Mouse (Mus musculus) kidney, adult 18-20 months (tissue): ENCODE data around the gene Cmss1.

Source experiments
- DNase-seq: peaks from one replicate; pipeline ENCODE4 v3.0.0; 2021

The Cmss1 gene

DNA sequence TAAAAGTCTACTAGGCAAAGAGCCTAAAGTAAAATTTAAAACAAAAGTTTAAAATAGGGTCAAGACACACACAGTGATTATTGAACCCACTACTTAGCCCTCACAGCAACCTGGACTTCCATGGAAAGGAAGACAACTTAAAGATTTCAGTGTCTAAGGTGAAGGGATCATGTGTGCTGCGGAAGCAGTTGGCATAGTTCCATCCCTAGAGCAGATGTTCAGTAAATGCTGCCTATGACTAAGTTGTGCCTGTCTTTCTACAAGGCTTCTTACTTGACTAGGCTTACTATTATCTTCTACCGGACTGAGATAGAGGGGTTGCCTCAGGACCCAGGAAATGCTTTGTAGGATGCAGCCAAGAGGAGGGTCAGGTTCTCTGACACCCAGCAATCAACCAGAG lies 50.4 kb downstream of the Cmss1 start:
- DNase-seq, result no peak

- no peak for DNase-seq
These were observed 51.0 kb downstream of the Cmss1 start for GRCm38 (mm10) chr16:57555667-57556066.

DNA sequence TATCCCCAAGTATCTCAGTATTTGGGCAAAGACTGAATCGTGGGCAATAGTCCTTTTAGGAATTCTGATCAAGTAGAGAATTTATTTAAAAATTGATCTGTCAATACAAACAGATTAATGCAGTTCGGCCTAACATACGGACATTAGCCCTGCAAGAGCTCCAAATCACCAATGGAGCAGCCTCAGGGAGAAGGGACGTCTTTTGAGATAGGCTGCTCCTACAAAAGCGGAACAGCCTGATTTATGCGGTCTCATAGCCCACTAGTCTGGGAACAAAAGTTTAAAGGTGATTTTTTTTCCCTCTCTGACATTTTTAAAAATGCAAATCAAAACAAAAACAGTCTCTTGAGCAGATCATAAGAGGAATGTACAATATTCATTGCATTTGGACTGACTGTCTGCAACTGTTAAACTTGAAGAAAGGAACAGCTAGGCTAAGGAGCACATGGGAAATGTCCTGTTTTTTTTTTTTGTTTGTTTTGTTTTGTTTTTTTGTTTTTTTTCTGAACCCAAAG lies 51.7 kb downstream of the Cmss1 start:
- no peak for DNase-seq

DNA sequence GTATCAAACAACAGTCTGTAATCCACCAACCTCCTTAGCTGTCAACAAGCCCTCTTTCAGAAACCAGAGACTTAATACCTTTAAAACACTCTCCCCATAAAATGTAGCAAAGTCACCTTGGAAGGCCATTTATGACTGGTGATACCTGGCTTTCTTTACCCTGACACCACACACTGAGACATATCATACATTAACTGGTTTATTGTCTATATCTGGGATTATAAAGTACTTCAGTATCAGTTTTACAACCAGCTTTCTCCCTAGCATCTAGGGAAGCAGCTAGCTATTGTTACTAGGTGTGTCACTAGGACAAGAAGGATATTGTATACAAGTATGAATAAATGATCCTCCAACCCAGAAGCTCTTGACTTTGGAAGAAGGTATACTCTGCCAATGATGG lies 53.4 kb downstream of the Cmss1 start:
- DNase-seq, result no peak

DNA sequence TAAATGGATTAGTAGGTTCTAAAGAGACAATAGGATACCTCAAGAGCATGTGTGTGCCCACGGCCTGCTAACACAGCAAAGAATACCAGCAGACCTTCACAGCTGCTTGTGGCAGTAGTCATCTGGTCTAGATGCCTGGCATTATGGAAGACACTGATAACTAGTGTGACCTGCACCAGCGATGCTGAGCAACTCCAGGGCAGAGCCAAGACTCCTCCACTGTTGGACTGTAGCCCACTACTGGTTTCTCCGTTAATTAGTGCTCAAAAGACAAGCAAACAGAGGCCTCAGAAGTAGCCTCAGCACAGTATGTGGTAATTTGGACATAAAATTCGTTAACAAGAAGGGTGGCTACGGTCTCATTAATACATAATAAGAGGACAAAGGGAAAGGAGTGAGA lies 54.0 kb downstream of the Cmss1 start:
- DNase-seq, result no peak

GRCm38 (mm10) chr16:57551617-57552016 lies 55.0 kb downstream of the Cmss1 start:
- no peak for DNase-seq

DNA sequence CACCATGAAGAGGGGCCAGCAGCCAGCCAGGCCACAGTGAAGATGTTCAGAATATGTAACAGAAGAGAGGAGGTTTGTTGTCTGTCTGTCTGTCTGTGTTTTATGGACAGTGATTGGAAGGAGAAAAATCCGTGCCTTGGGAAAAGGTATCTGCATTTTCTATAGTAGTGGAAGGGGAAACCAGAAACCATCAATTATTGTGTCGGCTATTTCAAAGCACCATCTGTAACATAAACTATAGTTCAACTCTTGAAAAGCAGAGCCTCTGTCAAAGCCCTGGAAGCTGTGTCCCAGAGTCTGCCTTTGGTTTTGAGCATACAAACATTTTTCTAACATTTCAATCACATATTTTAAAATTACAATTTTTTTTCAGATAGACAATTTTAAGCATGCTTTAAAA lies 55.8 kb downstream of the Cmss1 start:
- no peak for DNase-seq

GRCm38 (mm10) chr16:57550088-57550487 lies 56.6 kb downstream of the Cmss1 start:
- DNase-seq, result no peak

DNA sequence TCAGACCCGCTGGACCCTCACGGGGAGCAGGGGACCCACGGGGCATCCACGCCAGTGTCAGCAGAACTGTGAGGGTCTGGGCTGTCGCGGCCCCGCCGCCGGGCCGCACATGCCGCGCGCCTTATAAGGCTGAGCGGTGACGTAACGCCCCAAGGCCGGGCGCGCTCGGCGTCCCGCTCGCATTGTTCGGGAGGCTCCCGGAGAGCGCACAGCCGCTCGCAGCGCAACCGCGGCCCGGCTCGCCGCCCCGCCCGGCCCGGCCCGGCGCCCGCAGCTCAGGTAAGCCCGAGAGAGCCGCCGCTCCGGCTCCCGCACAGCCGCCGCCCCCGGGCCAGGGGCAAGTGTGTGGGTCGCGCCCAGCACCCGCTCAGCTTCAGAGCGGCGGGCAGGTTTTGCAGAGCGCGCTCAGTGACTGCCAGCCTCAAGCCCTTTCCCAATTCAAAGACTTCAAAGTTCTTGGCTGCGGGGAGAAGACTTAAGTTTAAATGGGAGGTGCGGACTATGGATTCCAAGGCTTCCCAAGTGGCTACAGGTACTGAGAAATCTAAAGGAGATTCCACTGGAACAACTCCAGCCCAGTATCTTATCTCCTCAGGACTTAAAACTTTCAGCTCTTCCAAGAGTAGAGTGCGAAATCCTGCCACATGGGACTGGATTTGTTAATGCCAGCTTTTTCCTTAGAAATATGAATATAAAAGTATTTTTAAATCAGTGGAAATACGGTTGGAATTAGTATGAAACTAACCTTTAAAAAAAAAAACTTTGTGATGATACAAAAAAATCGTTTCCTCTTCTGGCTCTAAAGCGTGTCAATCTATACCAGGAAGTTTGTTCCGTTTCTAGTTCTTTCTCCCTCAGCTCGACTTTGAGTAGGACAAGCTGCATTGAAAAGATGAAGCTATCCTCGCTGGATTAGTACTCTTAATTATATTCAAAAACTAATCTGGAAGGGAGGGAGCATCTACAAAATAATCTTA lies 57.3 kb downstream of the Cmss1 start:
- DNase-seq, result peak; percentile 80

DNA sequence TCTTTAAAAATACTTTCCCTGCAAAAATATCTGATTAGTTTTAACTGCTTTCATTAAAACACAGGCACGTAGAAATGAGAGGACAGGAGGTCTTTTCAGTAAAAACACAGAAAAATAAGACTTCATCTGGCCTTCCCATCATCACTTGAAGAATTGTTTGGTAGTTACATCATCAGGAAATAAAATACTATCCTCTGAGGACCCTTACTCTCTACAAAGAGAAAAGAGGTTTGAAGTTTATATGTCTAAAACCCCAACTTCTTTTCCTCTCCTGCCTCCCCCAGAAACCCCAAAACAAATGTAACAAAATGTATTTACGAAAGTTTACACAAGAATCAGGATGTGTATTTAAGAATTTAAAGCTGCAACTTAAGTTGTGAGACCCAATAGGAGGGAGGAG lies 58.1 kb downstream of the Cmss1 start:
- no peak for DNase-seq

GRCm38 (mm10) chr16:57546355-57546754 lies 60.3 kb downstream of the Cmss1 start:
- DNase-seq, result no peak

DNA sequence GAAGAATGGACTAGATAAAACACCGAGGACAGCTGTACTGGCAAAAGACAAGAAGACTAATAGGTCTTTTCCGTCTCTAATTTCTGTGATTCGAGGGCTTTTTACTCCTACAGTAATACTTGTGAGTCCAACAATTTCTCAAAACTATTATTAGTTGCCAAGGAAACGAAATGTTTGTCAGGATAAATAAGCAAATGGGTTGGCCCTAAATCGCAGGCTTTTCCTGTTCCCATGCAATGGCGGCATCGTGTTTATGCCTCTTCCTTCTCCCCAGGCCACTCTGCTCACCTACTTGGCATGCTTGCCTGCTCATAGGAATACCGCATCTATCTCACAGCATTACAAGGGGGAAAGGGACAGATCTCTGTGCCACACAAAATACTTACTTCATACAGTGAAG lies 62.2 kb downstream of the Cmss1 start:
- DNase-seq, result no peak

DNA sequence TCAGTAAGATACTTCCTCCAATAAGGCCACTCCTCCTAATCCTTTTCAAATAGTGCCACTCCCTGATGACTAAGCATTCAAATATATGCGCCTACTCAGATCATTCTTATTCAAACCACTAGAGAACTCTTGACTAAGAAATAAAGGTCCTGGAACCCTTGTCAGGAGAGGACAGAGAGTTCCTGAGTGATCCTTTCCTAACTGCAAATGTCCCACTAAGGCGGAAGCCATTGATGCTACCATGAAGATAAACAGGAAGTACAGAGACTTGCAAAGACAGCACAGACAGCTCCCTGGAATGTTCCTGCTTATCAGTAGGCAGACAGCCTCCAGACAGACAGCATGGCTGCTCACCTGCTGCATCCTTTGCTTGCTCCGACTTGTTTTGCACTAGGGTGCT lies 63.4 kb downstream of the Cmss1 start:
- no peak for DNase-seq

DNA sequence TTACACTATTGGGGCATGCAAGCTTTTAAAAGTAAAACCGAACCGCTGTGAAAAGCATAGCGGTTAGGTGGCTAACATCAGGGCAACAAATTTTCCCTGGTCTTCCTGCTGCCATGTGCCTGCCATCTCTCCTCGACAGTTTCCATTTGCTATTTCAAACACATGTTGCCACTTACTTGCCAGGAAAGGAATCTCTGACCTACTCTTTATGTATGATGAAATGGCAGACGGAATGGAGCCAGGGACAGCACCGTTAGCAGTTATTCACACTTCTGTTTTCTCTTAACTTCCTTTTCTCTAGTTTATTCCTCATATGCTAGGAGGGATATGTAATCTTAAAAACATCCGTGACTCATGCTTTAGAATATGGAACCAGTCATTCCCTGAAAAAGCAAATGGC lies 70.2 kb downstream of the Cmss1 start:
- no peak for DNase-seq

GRCm38 (mm10) chr16:57534811-57535210 lies 71.9 kb downstream of the Cmss1 start:
- no peak for DNase-seq

GRCm38 (mm10) chr16:57534365-57534764 lies 72.3 kb downstream of the Cmss1 start:
- DNase-seq, result no peak

GRCm38 (mm10) chr16:57532081-57532493 lies 74.6 kb downstream of the Cmss1 start:
- no peak for DNase-seq

- no peak for DNase-seq
These were observed 76.1 kb downstream of the Cmss1 start for GRCm38 (mm10) chr16:57530547-57530946.

- DNase-seq, result no peak
These were observed 78.2 kb downstream of the Cmss1 start for GRCm38 (mm10) chr16:57528457-57528856.

DNA sequence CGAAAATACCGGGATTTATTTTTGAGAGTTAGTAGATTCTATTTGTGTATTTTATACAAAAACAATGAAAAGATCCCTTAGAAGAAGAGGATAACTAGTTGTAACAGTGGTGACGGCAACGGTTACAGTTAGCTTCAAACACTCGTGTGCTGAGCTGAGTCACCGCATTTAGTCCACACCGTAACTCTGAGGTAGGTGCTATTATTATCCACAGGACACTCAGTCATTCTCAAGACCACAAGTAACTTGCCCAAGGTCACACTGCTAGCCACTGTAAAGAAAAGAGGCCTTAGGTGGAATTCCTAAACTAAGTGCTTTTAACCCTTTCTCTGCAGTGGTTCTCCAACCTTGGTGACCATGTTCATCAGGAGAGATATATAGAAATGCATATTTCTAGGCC lies 79.8 kb downstream of the Cmss1 start:
- DNase-seq, result no peak

DNA sequence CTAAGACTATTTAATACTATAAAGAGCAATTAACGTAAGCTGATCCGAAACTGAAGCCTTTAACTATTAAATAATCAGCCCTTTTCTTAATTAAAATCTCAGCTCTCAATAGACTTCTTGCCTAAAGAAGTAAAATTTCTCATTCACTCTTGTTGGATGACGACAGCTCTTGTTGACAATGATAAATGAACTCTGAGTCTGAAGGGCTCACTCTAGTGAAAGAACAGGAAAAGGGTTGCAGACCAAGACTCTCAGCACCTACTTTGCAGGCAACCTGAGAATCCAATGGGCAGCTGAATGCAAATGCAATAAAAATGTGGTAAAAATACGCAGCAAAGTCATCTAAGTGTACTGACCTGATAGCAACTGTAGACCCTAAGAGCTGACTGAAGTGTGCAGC lies 81.2 kb downstream of the Cmss1 start:
- no peak for DNase-seq

DNA sequence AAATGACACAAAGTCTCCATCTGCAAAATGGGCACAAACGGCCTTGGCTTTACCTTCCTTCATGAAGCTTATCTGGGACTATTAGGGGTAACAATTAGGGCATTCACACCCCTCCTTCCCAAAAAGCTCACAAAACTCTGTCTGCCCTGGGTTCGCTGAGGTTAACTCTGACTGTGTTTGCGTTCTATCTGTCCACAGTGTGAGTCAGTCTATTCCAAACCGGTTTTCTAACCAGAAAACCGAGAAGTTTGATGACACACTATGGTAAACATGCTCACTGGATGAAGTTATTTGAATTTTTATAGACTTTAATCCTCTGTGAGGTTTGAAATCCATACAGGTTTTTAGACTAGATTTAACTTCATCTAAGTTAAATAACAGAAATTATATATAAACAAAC lies 81.6 kb downstream of the Cmss1 start:
- no peak for DNase-seq

DNA sequence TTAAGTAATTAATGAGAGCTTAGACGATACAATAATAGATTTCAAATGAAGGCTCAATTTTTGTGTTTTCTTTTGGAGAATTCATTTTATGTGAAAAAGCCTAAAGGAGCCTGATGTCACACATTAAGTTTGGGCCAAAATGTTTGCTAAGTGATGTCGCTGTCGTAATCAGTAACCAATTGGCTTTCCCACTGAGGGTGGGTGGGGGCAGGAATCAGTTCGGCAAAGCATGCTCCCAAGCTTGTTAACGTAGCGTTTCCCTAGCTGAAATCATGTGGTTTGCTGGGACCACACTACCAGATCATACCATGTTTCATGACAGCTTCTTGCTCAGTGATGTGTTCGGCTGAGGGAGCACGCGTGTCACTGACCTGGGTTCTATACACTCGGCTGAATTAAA lies 91.0 kb downstream of the Cmss1 start:
- no peak for DNase-seq

GRCm38 (mm10) chr16:57514371-57514770 lies 92.3 kb downstream of the Cmss1 start:
- DNase-seq, result no peak

DNA sequence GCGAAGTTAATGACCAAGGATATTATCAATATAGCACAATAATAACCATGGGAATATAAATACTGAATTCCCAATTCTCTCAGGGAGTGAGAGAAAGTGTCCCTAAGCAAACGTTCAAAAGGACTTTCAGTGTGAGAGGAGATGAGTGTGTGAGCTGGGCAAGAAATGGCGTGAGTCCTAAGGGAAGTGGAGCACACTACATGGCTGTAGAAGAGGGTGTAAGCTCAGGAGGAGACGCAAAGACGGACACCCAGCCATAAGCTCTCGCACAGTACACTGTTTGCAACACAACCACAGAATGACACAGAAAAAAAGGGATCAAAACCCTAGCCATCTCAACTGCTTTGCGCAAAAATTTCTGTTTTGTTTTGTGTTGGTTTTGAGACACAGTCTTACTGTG lies 93.1 kb downstream of the Cmss1 start:
- DNase-seq, result no peak
